Mouse (Mus musculus): ENCODE data around the gene Olfr1335.
"Not testable (repeated sequence)": the region's sequence is repeated elsewhere in the genome, so short reads cannot be mapped to it uniquely, and the experiment has no call there.

Gene Olfr1335

GRCm38 (mm10) chr4:118809844-118810243, at the start of gene Olfr1335:
Gene Olfr1335, minus strand, starts transcription at chr4:118809944.
- DNase-seq (ENCODE audit: low read depth): no peak

- DNase-seq (ENCODE audit: low read depth): no peak
Measured at GRCm38 (mm10) chr4:118836179-118836578, 26.4 kb upstream of the Olfr1335 start, which contains the start of gene Olfr1333. Gene Olfr1333, minus strand, starts transcription at chr4:118836279.

- no peak for DNase-seq (ENCODE audit: low read depth)
Measured at GRCm38 (mm10) chr4:118818921-118819320, 9.2 kb upstream of the Olfr1335 start.

DNA sequence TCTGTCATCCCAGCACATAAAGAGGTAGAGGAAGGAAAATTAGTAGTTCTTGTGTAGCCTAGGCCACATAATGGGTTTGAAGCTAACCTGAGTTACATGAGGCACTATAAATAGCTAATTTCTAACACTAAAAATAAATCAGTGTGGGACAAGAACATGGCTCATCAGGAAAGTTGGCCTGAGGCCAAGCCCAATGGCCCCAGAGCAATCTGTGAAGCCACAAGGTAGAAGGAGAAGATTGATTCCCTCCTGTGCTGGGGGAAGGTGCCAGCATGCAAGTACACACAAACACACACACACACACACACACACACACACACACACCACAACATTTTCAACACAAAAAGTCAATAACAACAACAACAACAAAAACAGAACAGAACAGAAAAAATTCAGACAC, 16.9 kb downstream of the Olfr1335 start:
- DNase-seq (ENCODE audit: low read depth): not testable (repeated sequence)

GRCm38 (mm10) chr4:118782486-118782885, 27.3 kb downstream of the Olfr1335 start, which contains the start of gene Olfr1337:
Gene Olfr1337, minus strand, starts transcription at chr4:118782586.
- DNase-seq (ENCODE audit: low read depth): no peak

All from NIH3T3 (cell line).